Mouse (Mus musculus) liver, embryonic 15.5 days (tissue): ENCODE data around the gene Rasa2. TPM values are rescaled to one million over a fixed set of nuclear protein-coding genes. Genes with fewer than 3 reads are reported as not detected.
A peak's percentile ranks its signal among the peaks of the same experiment; 100 is the strongest.

Source experiments
- ATAC-seq: fragments of 200-750 bp; cut with Nextera tagmentation; 2 replicates; pipeline ENCODE4 v1.8.0; 2017; ENCODE audit warnings: moderate number of reproducible peaks, mild to moderate bottlenecking, moderate library complexity; ENCODE audit not compliant: insufficient read depth
- H3K27ac ChIP-seq: fragments of 300-500 bp; sonication (generic); replicated peaks from 2 replicates; pipeline ENCODE4 v1.5.1; 2015; ENCODE audit warnings: mild to moderate bottlenecking, inconsistent platforms
- H3K27me3 ChIP-seq: fragments of 300-500 bp; sonication (generic); 2 replicates; pipeline ENCODE4 v1.6.1; 2015; ENCODE audit warnings: mild to moderate bottlenecking, inconsistent platforms
- H3K36me3 ChIP-seq: fragments of 300-500 bp; sonication (generic); replicated peaks from 2 replicates; pipeline ENCODE4 v1.6.1; 2015; ENCODE audit warnings: moderate library complexity, mild to moderate bottlenecking, inconsistent platforms
- H3K4me1 ChIP-seq: fragments of 300-500 bp; sonication (generic); replicated peaks from 2 replicates; pipeline ENCODE4 v1.6.1; 2015; ENCODE audit warnings: inconsistent platforms
- H3K4me2 ChIP-seq: fragments of 300-500 bp; sonication (generic); 2 replicates; pipeline ENCODE4 v1.6.1; 2015; ENCODE audit warnings: moderate library complexity, mild to moderate bottlenecking, inconsistent platforms
- H3K4me3 ChIP-seq: fragments of 300-500 bp; sonication (generic); replicated peaks from 2 replicates; pipeline ENCODE4 v1.5.1; 2015; ENCODE audit warnings: mild to moderate bottlenecking, inconsistent platforms
- H3K9ac ChIP-seq: fragments of 300-500 bp; sonication (generic); 2 replicates; pipeline ENCODE4 v1.6.1; 2015; ENCODE audit warnings: moderate library complexity, mild to moderate bottlenecking, inconsistent platforms
- H3K9me3 ChIP-seq: fragments of 300-500 bp; sonication (generic); replicated peaks from 2 replicates; pipeline ENCODE4 v1.6.1; 2016; ENCODE audit warnings: inconsistent platforms
- WGBS: fragments of 180-500 bp; shearing (Covaris S2); methylation state at CpG from one replicate; pipeline ENCODE4 v1.1.7; 2015; ENCODE audit warnings: mixed read lengths; ENCODE audit not compliant: insufficient replicate concordance; 5-methylcytosine and 5-hydroxymethylcytosine counted together
- polyA plus RNA-seq: library from polyadenylated mRNA; unstranded; fragments of >200 nt; fragmentation: Nextera tagmentation; extraction: Ambion mirVana; gene quantifications from 2 replicates; pipeline ENCODE4 v1.2.1, GENCODE M21; 2015

The Rasa2 gene
- polyA plus RNA-seq, 1 experiment from 2014 or later = 2.2 TPM

GRCm38 (mm10) chr9:96638508-96638907 is 7.1 kb upstream of the Rasa2 start:
- Histone ChIP-seq H3K4me1 (0 out of 2 replicates have a peak, but pooled peaks cover 23% of the 10 kb centered on the region), H3K4me3 (no peak overlapping the region), H3K27ac (no peak overlapping the region), H3K9me3 (no peaks in the 10 kb centered on the region), H3K36me3 (no peaks in the 10 kb centered on the region), H3K4me2 (no peak overlapping the region), H3K9ac (no peak overlapping the region), H3K27me3 (peaks cover 9% of the 10 kb centered on the region)
- no peak for ATAC-seq
- 43% methylated on average over 7 of the region's 7 CpGs for WGBS

DNA sequence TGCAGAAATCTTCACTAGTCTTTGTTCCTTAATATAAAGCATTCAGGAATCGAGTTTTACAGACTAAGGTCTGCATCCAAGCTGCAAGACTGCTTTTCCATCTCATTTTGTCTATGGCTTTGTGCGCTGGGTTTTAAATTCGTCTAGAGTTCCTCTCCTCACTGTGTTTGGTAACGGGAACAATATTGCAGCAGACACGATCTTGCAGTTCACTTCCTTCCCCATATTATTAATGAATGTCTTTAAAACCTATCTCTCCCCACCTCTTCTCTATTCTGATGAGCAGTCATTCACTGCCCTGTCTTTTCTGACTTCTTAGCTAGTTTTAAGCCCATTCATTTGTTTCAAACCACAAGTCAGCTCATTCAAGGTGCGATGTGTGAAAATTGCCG is 5.7 kb upstream of the Rasa2 start:
- ATAC-seq = no peak
- 22% methylated on average over 7 of the region's 7 CpGs for WGBS
- Histone ChIP-seq H3K4me1 (peaks cover 29% of the 10 kb centered on the region), H3K4me2 (no peak overlapping the region), H3K27ac (no peak overlapping the region), H3K27me3 (peaks cover 23% of the 10 kb centered on the region), H3K9me3 (no peaks in the 10 kb centered on the region), H3K9ac (no peak overlapping the region), H3K4me3 (no peak overlapping the region), H3K36me3 (no peaks in the 10 kb centered on the region)

GRCm38 (mm10) chr9:96636423-96637156 is 5.2 kb upstream of the Rasa2 start:
- H3K9ac ChIP-seq = no peak overlapping the region
- H3K9me3 ChIP-seq = no peaks in the 10 kb centered on the region
- H3K4me2 ChIP-seq = peak overlapping the region; percentile 32; the same call in 1 of the 2 replicates
- H3K4me1 ChIP-seq = peaks cover 34% of the 10 kb centered on the region
- no peaks in the 10 kb centered on the region for H3K36me3 ChIP-seq
- peaks cover 28% of the 10 kb centered on the region for H3K27me3 ChIP-seq
- no peak for ATAC-seq
- H3K4me3 ChIP-seq = no peak overlapping the region
- WGBS = 12% methylated on average over 9 of the region's 9 CpGs
- H3K27ac ChIP-seq = no peak overlapping the region

- Histone ChIP-seq H3K4me2 (no peak overlapping the region), H3K9ac (no peak overlapping the region), H3K36me3 (no peaks in the 10 kb centered on the region), H3K27me3 (peaks cover 35% of the 10 kb centered on the region), H3K27ac (no peak overlapping the region), H3K9me3 (no peaks in the 10 kb centered on the region), H3K4me3 (no peak overlapping the region), H3K4me1 (peaks cover 40% of the 10 kb centered on the region)
- no peak for ATAC-seq
- 69% methylated on average over 3 of the region's 3 CpGs for WGBS
Observed at GRCm38 (mm10) chr9:96635899-96636298, 4.5 kb upstream of the Rasa2 start.

DNA sequence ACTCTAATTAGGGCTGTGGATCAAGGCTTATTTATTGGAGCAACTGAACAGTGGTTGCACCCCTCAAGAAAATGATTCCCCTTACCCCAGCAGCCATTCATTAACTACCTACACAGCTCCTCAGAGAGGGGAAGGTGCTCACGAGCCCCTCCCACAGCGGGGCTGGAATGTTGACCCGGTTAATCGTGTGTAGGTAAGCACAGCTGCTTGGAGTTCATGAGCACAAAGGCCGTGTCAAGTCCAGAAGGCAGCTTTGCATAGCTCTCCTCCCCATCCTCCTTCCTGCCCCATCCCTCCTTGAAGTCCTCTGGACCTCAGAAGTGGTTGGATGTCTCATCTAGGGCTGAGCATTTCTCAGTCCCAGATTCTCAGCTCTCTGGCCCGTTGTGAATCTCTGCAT is 3.8 kb upstream of the Rasa2 start:
- peaks cover 42% of the 10 kb centered on the region for H3K27me3 ChIP-seq
- no peak for ATAC-seq
- H3K4me2 ChIP-seq = no peak overlapping the region
- no peaks in the 10 kb centered on the region for H3K36me3 ChIP-seq
- H3K9me3 ChIP-seq = no peaks in the 10 kb centered on the region
- 62% methylated on average over 6 of the region's 6 CpGs for WGBS
- no peak overlapping the region for H3K9ac ChIP-seq
- H3K27ac ChIP-seq = no peak overlapping the region
- no peak overlapping the region for H3K4me3 ChIP-seq
- H3K4me1 ChIP-seq = peaks cover 46% of the 10 kb centered on the region

DNA sequence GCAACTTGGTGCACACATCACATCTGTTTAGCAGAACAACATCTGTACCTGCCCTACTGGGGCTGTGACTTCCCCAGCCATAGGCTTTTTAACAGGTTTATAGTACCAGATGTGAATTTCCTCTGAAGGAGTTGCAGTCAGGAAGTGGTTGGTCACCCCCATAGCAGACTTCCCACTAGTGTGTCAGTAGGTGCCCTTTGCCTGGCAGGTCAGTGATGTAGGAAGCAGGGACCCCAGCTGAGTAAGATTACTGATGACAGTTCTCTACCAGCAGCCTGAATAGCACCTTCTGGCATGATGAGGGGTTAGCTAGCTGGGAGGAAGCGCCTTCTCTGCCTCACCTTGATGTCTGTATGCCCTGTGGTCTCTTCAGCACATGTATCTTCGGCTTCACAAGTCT is 2.4 kb upstream of the Rasa2 start:
- H3K9me3 ChIP-seq = no peaks in the 10 kb centered on the region
- H3K4me1 ChIP-seq = peaks cover 34% of the 10 kb centered on the region
- no peak overlapping the region for H3K4me2 ChIP-seq
- H3K27ac ChIP-seq = no peak overlapping the region
- H3K9ac ChIP-seq = no peak overlapping the region
- no peak for ATAC-seq
- H3K4me3 ChIP-seq = no peak overlapping the region
- peaks cover 50% of the 10 kb centered on the region for H3K27me3 ChIP-seq
- H3K36me3 ChIP-seq = no peaks in the 10 kb centered on the region
- WGBS = 60% methylated on average over 2 of the region's 2 CpGs

DNA sequence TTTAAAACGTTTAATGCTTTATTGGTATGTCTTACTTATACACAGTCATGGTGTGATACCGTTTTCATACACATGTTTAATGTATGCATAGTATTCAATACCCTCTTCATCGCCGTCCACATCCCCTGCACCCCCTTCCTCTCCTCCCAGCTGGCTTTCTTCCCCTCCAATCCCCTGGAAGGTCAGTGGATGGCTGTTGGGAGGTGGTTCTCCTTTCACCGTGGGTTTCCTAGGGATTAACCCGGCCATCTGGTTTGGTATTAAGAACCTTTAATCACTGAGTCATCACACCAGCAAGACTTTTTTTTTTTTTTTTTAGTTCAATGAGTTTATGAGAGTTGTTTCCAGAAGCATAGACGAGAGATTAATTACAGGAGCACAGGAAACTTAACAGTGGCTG is 1.3 kb upstream of the Rasa2 start:
- H3K4me1 ChIP-seq = peaks cover 33% of the 10 kb centered on the region
- no peaks in the 10 kb centered on the region for H3K36me3 ChIP-seq
- no peak overlapping the region for H3K27ac ChIP-seq
- no peak for ATAC-seq
- H3K4me3 ChIP-seq = no peak overlapping the region
- no peaks in the 10 kb centered on the region for H3K9me3 ChIP-seq
- H3K4me2 ChIP-seq = no peak overlapping the region
- WGBS = 42% methylated on average over 7 of the region's 7 CpGs
- H3K9ac ChIP-seq = no peak overlapping the region
- H3K27me3 ChIP-seq = peaks cover 51% of the 10 kb centered on the region

GRCm38 (mm10) chr9:96632073-96632690 is 765 bp upstream of the Rasa2 start:
- Histone ChIP-seq H3K36me3 (no peaks in the 10 kb centered on the region), H3K27me3 (peaks cover 51% of the 10 kb centered on the region), H3K9me3 (no peaks in the 10 kb centered on the region), H3K4me3 (peak overlapping the region; percentile 77; the same call in 1 of the 2 replicates), H3K4me1 (peaks cover 37% of the 10 kb centered on the region), H3K4me2 (peak overlapping the region; percentile 99), H3K27ac (no peak overlapping the region), H3K9ac (no peak overlapping the region)
- WGBS = 57% methylated on average over 6 of the region's 6 CpGs
- ATAC-seq = no peak

GRCm38 (mm10) chr9:96630571-96631388 is 637 bp downstream of the Rasa2 start:
- peak overlapping the region; percentile 77 for H3K27ac ChIP-seq
- H3K4me1 ChIP-seq = peaks cover 38% of the 10 kb centered on the region
- H3K9ac ChIP-seq = peak overlapping the region; percentile 76
- no peaks in the 10 kb centered on the region for H3K36me3 ChIP-seq
- H3K27me3 ChIP-seq = peaks cover 48% of the 10 kb centered on the region
- peak; percentile 78 for ATAC-seq
- peak overlapping the region; percentile 99 for H3K4me2 ChIP-seq
- no peaks in the 10 kb centered on the region for H3K9me3 ChIP-seq
- peak overlapping the region; percentile 77 for H3K4me3 ChIP-seq
- WGBS = under 1% methylated on average over 82 of the region's 105 CpGs

DNA sequence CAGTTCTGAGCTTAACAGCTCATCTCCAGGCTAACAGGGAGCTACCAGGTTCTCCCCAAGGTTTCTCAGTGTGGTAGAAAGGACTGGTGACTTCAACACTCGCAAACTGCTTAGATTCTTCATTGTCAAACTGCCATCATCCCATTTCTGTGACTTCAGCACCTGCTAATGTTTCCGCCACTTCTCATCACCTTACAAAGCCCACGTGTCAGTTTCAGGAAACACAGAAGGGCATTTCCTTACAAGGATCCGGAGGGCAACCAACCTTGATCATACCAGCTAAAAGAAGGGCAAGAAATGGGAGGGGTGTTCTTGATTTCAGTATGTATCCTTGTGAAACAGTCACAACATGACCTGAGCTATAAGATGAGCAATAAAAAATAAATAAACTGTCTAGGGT is 2.3 kb downstream of the Rasa2 start:
- no peak overlapping the region for H3K27ac ChIP-seq
- H3K4me1 ChIP-seq = peaks cover 38% of the 10 kb centered on the region
- WGBS = 54% methylated on average over 4 of the region's 4 CpGs
- no peak for ATAC-seq
- no peaks in the 10 kb centered on the region for H3K36me3 ChIP-seq
- H3K4me2 ChIP-seq = no peak overlapping the region
- no peak overlapping the region for H3K4me3 ChIP-seq
- H3K27me3 ChIP-seq = peaks cover 48% of the 10 kb centered on the region
- no peaks in the 10 kb centered on the region for H3K9me3 ChIP-seq
- no peak overlapping the region for H3K9ac ChIP-seq

- no peak overlapping the region for H3K4me3 ChIP-seq
- H3K4me2 ChIP-seq = no peak overlapping the region
- no peak overlapping the region for H3K9ac ChIP-seq
- no peaks in the 10 kb centered on the region for H3K36me3 ChIP-seq
- peaks cover 33% of the 10 kb centered on the region for H3K27me3 ChIP-seq
- no peak overlapping the region for H3K27ac ChIP-seq
- ATAC-seq = no peak
- H3K4me1 ChIP-seq = peaks cover 35% of the 10 kb centered on the region
- 10% methylated on average over 5 of the region's 5 CpGs for WGBS
- H3K9me3 ChIP-seq = no peaks in the 10 kb centered on the region
Observed at GRCm38 (mm10) chr9:96627557-96628085, 3.8 kb downstream of the Rasa2 start.
